Mouse (Mus musculus): ENCODE results near the gene Ncbp3. TPM values are rescaled to one million over a fixed set of nuclear protein-coding genes. Genes with fewer than 3 reads are reported as not detected.
"Not testable (repeated sequence)": the region's sequence is repeated elsewhere in the genome, so short reads cannot be mapped to it uniquely, and the experiment has no call there.

Ncbp3 gene
- total RNA-seq, 1 experiment, result 10.4 TPM

- TF ChIP-seq ZC3H11A (IDR thresholded peaks at IDR 0.05; ENCODE audit: borderline replicate concordance, low read depth, low read length) (no peak), ZNF384 (IDR thresholded peaks at IDR 0.05; ENCODE audit: low read depth, low read length) (no peak), MAFK (IDR thresholded peaks at IDR 0.05; ENCODE audit: insufficient read depth, low read depth, low read length) (no peak), CHD2 (IDR thresholded peaks at IDR 0.05; ENCODE audit: low read depth, low read length) (no peak), HCFC1 (IDR thresholded peaks at IDR 0.05; ENCODE audit: borderline replicate concordance, insufficient read depth, low read length) (no peak)
- no peaks in the 10 kb centered on the region for H3K4me1 ChIP-seq (ENCODE audit: control insufficient read depth in 2 of 2, insufficient read depth in 2 of 2, low read length in 2 of 2, poor library complexity in 1 of 2)
- no peaks in the 10 kb centered on the region for H3K36me3 ChIP-seq (ENCODE audit: control insufficient read depth, insufficient read depth, low read length, poor library complexity, severe bottlenecking)
- in situ Hi-C loops (cut with MboI; ENCODE audit: low sequenced_read_pairs in 2 of 2, unreplicated experiment in 2 of 2), result no loop called here
- no peaks in the 10 kb centered on the region for H3K9me3 ChIP-seq (ENCODE audit: control insufficient read depth, insufficient read depth, low read depth, low read length)
- no peak overlapping the region for H3K27ac ChIP-seq (ENCODE audit: insufficient read depth, low read depth, low read length, poor library complexity, severe bottlenecking)
- H3K9ac ChIP-seq (ENCODE audit: insufficient read depth, low read depth, low read length, poor library complexity, severe bottlenecking), result no peak overlapping the region
- H3K4me3 ChIP-seq (ENCODE audit: insufficient read depth in 1 of 2, low read depth in 1 of 2, low read length in 2 of 2, poor library complexity in 1 of 2, severe bottlenecking in 1 of 2), result no peak overlapping the region
- no peak for DNase-seq (ENCODE audit: low read depth, low spot score)
These were observed 53.7 kb downstream of the Ncbp3 start for GRCm38 (mm10) chr11:73101308-73101707.

- in situ Hi-C loops (cut with MboI; ENCODE audit: low sequenced_read_pairs in 2 of 2, unreplicated experiment in 2 of 2), result no loop called here
- no peak for DNase-seq (ENCODE audit: low read depth, low spot score)
- Histone ChIP-seq H3K9ac (ENCODE audit: insufficient read depth, low read depth, low read length, poor library complexity, severe bottlenecking) (no peak overlapping the region), H3K9me3 (ENCODE audit: control insufficient read depth, insufficient read depth, low read depth, low read length) (no peaks in the 10 kb centered on the region), H3K4me1 (ENCODE audit: control insufficient read depth in 2 of 2, insufficient read depth in 2 of 2, low read length in 2 of 2, poor library complexity in 1 of 2) (no peaks in the 10 kb centered on the region), H3K4me3 (ENCODE audit: insufficient read depth in 1 of 2, low read depth in 1 of 2, low read length in 2 of 2, poor library complexity in 1 of 2, severe bottlenecking in 1 of 2) (no peak overlapping the region), H3K27ac (ENCODE audit: insufficient read depth, low read depth, low read length, poor library complexity, severe bottlenecking) (no peak overlapping the region), H3K36me3 (ENCODE audit: control insufficient read depth, insufficient read depth, low read length, poor library complexity, severe bottlenecking) (no peaks in the 10 kb centered on the region)
- TF ChIP-seq CHD2 (IDR thresholded peaks at IDR 0.05; ENCODE audit: low read depth, low read length) (no peak), ZC3H11A (IDR thresholded peaks at IDR 0.05; ENCODE audit: borderline replicate concordance, low read depth, low read length) (no peak), MAFK (IDR thresholded peaks at IDR 0.05; ENCODE audit: insufficient read depth, low read depth, low read length) (no peak)
These were observed 57.7 kb downstream of the Ncbp3 start for GRCm38 (mm10) chr11:73105246-73105645.

DNA sequence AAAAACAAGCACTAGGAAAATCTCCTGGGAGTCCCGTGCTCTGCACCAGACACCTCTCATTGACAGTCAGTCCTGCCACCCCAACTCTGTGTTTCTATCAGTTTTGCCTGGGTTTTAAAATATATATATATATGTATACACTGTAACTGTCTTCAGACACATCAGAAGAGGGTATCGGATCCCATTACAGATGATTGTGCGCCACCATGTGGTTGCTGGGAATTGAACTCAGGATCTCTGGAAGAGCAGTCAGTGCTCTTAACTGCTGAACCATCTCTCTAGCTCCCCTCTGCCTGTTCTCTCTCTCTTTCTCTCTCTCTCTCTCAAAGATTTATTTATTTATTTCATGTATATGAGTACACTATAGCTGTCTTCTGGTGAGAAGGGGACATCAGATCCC lies 59.8 kb downstream of the Ncbp3 start:
- H3K4me3 ChIP-seq (ENCODE audit: insufficient read depth in 1 of 2, low read depth in 1 of 2, low read length in 2 of 2, poor library complexity in 1 of 2, severe bottlenecking in 1 of 2); H3K36me3 ChIP-seq (ENCODE audit: control insufficient read depth, insufficient read depth, low read length, poor library complexity, severe bottlenecking); H3K4me1 ChIP-seq (ENCODE audit: control insufficient read depth in 2 of 2, insufficient read depth in 2 of 2, low read length in 2 of 2, poor library complexity in 1 of 2); H3K27ac ChIP-seq (ENCODE audit: insufficient read depth, low read depth, low read length, poor library complexity, severe bottlenecking); H3K9ac ChIP-seq (ENCODE audit: insufficient read depth, low read depth, low read length, poor library complexity, severe bottlenecking); DNase-seq (ENCODE audit: low read depth, low spot score); in situ Hi-C loops (cut with MboI; ENCODE audit: low sequenced_read_pairs in 2 of 2, unreplicated experiment in 2 of 2); H3K9me3 ChIP-seq (ENCODE audit: control insufficient read depth, insufficient read depth, low read depth, low read length): not testable (repeated sequence)

DNA sequence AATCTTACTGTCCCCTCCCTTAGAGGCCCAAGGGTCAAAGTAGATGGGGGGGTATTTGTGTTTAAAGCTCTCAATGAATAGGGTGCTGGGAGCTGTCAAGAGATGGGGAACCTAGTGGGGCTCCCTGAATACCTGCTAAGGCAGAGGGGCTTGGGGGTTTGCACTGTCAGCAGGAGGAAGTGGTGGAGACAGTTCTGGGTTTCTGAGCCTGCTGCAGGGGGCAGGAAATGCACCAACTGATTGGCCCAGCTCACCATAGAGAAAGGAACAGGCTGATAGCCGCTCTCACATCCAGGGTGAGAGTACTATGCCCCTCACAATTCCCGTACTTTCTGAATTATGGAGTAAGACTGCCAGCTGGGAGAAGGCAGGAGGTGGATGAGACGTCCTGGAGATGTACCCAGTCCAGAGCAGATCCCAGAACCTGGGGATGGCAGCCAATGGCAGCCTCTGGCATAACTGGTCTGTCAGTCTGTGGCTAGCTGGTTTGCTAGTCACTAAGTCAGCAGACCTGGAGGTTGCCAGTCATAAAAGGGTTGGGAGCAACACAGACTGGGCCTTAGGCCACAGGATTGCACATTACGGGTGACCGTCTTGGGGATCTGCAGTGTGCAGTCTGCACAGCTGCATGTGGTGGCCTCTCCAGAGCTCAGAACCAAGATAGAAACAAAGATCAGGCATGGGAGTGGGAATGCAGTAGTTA lies 60.8 kb downstream of the Ncbp3 start:
- in situ Hi-C loops (cut with MboI; ENCODE audit: low sequenced_read_pairs in 2 of 2, unreplicated experiment in 2 of 2), result no loop called here
- Histone ChIP-seq H3K9ac (ENCODE audit: insufficient read depth, low read depth, low read length, poor library complexity, severe bottlenecking) (no peak overlapping the region), H3K4me3 (ENCODE audit: insufficient read depth in 1 of 2, low read depth in 1 of 2, low read length in 2 of 2, poor library complexity in 1 of 2, severe bottlenecking in 1 of 2) (no peak overlapping the region), H3K4me1 (ENCODE audit: control insufficient read depth in 2 of 2, insufficient read depth in 2 of 2, low read length in 2 of 2, poor library complexity in 1 of 2) (no peaks in the 10 kb centered on the region), H3K27ac (ENCODE audit: insufficient read depth, low read depth, low read length, poor library complexity, severe bottlenecking) (no peak overlapping the region), H3K36me3 (ENCODE audit: control insufficient read depth, insufficient read depth, low read length, poor library complexity, severe bottlenecking) (no peaks in the 10 kb centered on the region), H3K9me3 (ENCODE audit: control insufficient read depth, insufficient read depth, low read depth, low read length) (no peaks in the 10 kb centered on the region)
- DNase-seq (ENCODE audit: low read depth, low spot score), result no peak
- TF ChIP-seq ZC3H11A (IDR thresholded peaks at IDR 0.05; ENCODE audit: borderline replicate concordance, low read depth, low read length), result no peak
- TF ChIP-seq ZNF384 (IDR thresholded peaks at IDR 0.05; ENCODE audit: low read depth, low read length), result no peak
- TF ChIP-seq CHD2 (IDR thresholded peaks at IDR 0.05; ENCODE audit: low read depth, low read length), result no peak
- no peak for TF ChIP-seq MAFK (IDR thresholded peaks at IDR 0.05; ENCODE audit: insufficient read depth, low read depth, low read length)
- no peak for TF ChIP-seq HCFC1 (IDR thresholded peaks at IDR 0.05; ENCODE audit: borderline replicate concordance, insufficient read depth, low read length)

DNA sequence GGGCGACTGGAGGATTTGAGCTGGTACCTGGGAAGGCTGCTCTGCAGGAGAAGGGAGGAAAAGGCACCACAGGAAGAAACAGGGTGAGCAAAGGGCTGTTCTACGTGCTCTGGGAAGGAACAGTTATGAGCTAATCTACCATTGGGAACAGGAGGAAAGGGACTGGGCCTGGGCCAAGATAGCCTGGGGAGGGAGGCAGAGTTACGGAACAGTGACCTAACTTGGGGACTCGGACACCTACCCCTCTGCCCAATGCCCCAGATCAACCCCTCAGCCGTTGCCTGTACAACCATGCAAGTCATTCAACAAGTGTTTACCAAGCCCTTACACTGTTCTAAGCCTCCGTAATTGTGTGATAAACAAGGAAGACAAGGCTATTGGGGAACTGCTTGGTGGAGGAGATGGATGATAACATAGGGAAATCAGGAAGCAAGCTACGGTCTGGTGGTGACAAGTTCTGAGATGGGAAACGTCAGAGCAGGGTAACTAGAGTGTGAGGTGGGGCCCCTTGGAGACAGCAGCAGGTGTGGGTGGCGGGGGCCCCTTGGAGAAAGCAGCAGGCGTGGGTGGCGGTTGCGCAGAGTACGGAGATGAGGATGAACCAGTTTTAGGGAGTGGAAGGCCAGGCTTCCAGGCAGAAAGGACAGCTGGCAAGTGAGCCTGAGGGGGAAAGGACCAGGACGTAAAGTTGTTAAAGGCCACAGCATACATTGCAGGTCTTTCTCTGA lies 61.5 kb downstream of the Ncbp3 start:
- Histone ChIP-seq H3K4me1 (ENCODE audit: control insufficient read depth in 2 of 2, insufficient read depth in 2 of 2, low read length in 2 of 2, poor library complexity in 1 of 2) (no peaks in the 10 kb centered on the region), H3K36me3 (ENCODE audit: control insufficient read depth, insufficient read depth, low read length, poor library complexity, severe bottlenecking) (no peaks in the 10 kb centered on the region), H3K4me3 (ENCODE audit: insufficient read depth in 1 of 2, low read depth in 1 of 2, low read length in 2 of 2, poor library complexity in 1 of 2, severe bottlenecking in 1 of 2) (no peak overlapping the region), H3K9me3 (ENCODE audit: control insufficient read depth, insufficient read depth, low read depth, low read length) (no peaks in the 10 kb centered on the region), H3K27ac (ENCODE audit: insufficient read depth, low read depth, low read length, poor library complexity, severe bottlenecking) (no peak overlapping the region), H3K9ac (ENCODE audit: insufficient read depth, low read depth, low read length, poor library complexity, severe bottlenecking) (no peak overlapping the region)
- in situ Hi-C loops (cut with MboI; ENCODE audit: low sequenced_read_pairs in 2 of 2, unreplicated experiment in 2 of 2), result no loop called here
- no peak for DNase-seq (ENCODE audit: low read depth, low spot score)
- no peak for TF ChIP-seq CHD2 (IDR thresholded peaks at IDR 0.05; ENCODE audit: low read depth, low read length)
- no peak for TF ChIP-seq MAFK (IDR thresholded peaks at IDR 0.05; ENCODE audit: insufficient read depth, low read depth, low read length)
- TF ChIP-seq ZNF384 (IDR thresholded peaks at IDR 0.05; ENCODE audit: low read depth, low read length), result no peak
- TF ChIP-seq HCFC1 (IDR thresholded peaks at IDR 0.05; ENCODE audit: borderline replicate concordance, insufficient read depth, low read length), result no peak
- TF ChIP-seq ZC3H11A (IDR thresholded peaks at IDR 0.05; ENCODE audit: borderline replicate concordance, low read depth, low read length), result no peak

All from ES-E14 (cell line).